Comparison of ENCODE assay signal across 9 mouse cellular contexts in the genomic region with DNA sequence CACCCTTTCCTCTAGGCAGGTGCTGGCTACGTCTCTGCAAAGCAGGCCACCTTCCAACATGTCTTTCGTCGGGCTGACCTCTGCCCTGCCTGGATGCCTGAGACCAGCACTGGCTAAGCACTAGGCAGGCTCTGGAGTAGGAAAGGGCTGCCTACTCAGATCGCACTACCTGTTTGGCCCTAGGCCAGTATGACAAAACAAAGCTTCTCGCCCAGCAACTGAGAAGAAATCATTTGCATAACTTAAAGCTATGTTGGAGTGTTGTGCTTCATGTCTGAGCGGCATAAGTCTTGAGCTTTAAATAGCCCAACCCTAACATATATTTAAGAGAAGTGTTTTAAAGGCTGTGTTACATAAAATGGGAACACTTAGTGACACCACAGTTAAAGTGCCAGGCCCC.
DNase-seq lines count a peak whose midpoint lies in the region; ATAC-seq lines count a peak whose summit lies in the region.
"Had no signal": no experiment of that assay in that cellular context is flagged by ENCODE, and none has a peak within 500 bp of the region (broad histone marks: within the 10 kb centered on the region; RNA-seq: fewer than 3 reads in every experiment).

No protein-coding gene starts in this region.

- H3K4me1 ChIP-seq in kidney, embryonic 14.5 days (ENCODE audit: control insufficient read depth, insufficient read depth, low read length) = no peaks in the 10 kb centered on the region

- H3K9ac ChIP-seq in kidney, embryonic 14.5 days (ENCODE audit: low read depth, low read length) = no peak overlapping the region
- H3K9ac ChIP-seq: neural tube, embryonic 13.5 days had no signal

- no peaks in the 10 kb centered on the region for H3K9me3 ChIP-seq in kidney, embryonic 14.5 days (ENCODE audit: control insufficient read depth, low read length)
- H3K9me3 ChIP-seq: neural tube, embryonic 13.5 days had no signal

- no peak overlapping the region for H3K4me2 ChIP-seq in kidney, embryonic 14.5 days (replicated peaks; ENCODE audit: low read depth, low read length)
- H3K4me2 ChIP-seq: neural tube, embryonic 13.5 days had no signal

- H3K27ac ChIP-seq in kidney, embryonic 14.5 days (ENCODE audit: low read depth, low read length) = no peak overlapping the region
- H3K27ac ChIP-seq: neural tube, embryonic 13.5 days had no signal

- no peaks in the 10 kb centered on the region for H3K36me3 ChIP-seq in kidney, embryonic 14.5 days (ENCODE audit: control insufficient read depth, insufficient read depth, low read length)
- H3K36me3 ChIP-seq: neural tube, embryonic 13.5 days had no signal

- DNase-seq in kidney, adult 11 months = peak; percentile 33
- peak; percentile 73 for DNase-seq in gonadal fat pad, adult 2 months (ENCODE audit: low read depth)
- peak; percentile 40 to 58 for DNase-seq in kidney, postnatal 36 days
- peak; percentile 35 for DNase-seq in right cerebral cortex, postnatal 14 days
- DNase-seq in MN1 (ENCODE audit: low spot score) = no peak

- WGBS in kidney, embryonic 14.5 days = 57% methylated on average over 6 of the region's 6 CpGs

- no peak overlapping the region for H3K4me3 ChIP-seq in kidney, embryonic 14.5 days (ENCODE audit: low read length)
- H3K4me3 ChIP-seq: neural tube, embryonic 13.5 days had no signal

- no peak for ATAC-seq in kidney, embryonic 14.5 days (ENCODE audit: low FRiP score, low TSS enrichment)
- ATAC-seq in erythroid progenitor cell, adult 5-6 weeks (replicated peaks; ENCODE audit: low FRiP score, poor library complexity, severe bottlenecking) = no peak
- no peak for ATAC-seq in monocyte, adult 5-6 weeks (replicated peaks; ENCODE audit: insufficient number of reproducible peaks, low FRiP score, low TSS enrichment, poor library complexity, severe bottlenecking)

- H3K27me3 ChIP-seq in kidney, embryonic 14.5 days (ENCODE audit: control insufficient read depth, insufficient read depth, low read length) = no peaks in the 10 kb centered on the region
- H3K27me3 ChIP-seq: neural tube, embryonic 13.5 days had no signal
